Mouse (Mus musculus) ES-Bruce4 (cell line): ENCODE measurements around the gene Calm3.

Experiments
- CTCF ChIP-seq: IDR thresholded peaks from one replicate; pipeline ENCODE4 v1.8.1; 2011; ENCODE audit warnings: low read depth, low read length
- EP300 ChIP-seq: IDR thresholded peaks from 2 replicates; pipeline ENCODE4 v1.6.1; 2011; ENCODE audit warnings: low read depth, low read length; ENCODE audit not compliant: insufficient read depth
- POLR2A ChIP-seq: IDR thresholded peaks from one replicate; pipeline ENCODE4 v1.8.1; 2011; ENCODE audit warnings: low read length; ENCODE audit not compliant: insufficient read depth

DNA sequence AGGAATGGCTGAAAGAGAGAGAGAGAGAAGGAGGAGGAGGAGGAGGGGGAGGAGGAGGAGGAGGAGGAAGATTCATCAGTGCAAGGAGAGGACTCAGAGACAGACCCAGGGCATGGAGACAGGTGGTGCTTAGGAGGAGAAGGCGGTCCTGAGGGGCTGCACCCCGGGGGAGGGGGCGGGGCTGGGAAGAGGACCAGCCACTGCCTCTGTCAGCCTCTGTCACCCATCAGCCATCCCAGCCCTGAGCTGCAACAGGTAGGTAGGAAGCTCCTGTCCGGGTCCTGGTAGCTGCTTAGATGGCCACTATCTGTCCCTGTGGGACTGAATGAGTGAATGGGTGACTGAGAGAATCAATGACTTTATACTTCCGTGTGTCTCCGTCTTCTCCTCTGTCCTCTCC, 30.3 kb downstream of the Calm3 start:
- TF ChIP-seq CTCF (no peak), POLR2A (no peak), EP300 (no peak)
